Mouse (Mus musculus) inflammation-experienced regulatory T-cells, adult 6 months (primary cell): ENCODE measurements at regions not wholly inside any gene's neighbourhood (a gene's known extent, or its start where the extent isn't known, plus 50 kb on each side); places are given as distances from the start of the nearest gene placed in this dataset.

Experiments
- ATAC-seq: one replicate; pipeline ENCODE4 v1.8.0; 2017

DNA sequence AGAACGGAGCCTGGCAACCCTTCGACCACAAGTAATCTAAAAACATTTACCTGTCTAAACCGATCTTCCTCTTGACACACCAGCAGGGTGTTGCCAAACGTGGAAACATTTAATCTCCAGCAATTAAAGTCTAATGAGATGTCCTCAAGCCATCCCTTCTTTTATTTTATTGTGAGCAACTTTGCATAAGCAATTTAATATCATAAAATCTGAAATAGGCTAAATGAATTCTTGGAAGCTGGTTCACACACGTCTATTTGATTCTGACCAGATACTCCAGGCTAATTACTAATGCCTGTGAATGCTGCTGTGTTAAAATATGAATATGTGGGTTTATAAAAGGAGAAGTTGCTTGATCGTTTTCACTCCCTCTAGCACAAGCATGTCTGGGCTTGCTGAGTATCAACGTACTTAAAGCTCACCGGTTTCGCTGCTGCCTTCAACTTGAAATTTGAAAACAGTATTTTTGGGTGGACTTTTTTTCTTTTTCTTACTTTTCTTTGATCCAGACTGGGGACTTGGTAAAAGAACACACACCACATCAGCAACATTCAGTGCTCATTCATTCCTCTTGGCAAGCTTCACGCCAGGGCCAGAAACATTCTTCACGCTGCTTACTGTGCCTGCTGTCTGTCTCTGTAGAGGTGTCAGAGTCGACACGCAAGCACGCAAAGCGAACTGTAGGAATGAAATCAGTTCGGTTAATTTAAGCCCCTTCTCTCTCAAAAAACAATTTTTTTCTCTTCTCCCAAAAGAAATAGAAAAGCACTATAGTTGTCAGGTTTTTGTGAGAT, 194.4 kb downstream of the Npr3 start:
- no peak for ATAC-seq

DNA sequence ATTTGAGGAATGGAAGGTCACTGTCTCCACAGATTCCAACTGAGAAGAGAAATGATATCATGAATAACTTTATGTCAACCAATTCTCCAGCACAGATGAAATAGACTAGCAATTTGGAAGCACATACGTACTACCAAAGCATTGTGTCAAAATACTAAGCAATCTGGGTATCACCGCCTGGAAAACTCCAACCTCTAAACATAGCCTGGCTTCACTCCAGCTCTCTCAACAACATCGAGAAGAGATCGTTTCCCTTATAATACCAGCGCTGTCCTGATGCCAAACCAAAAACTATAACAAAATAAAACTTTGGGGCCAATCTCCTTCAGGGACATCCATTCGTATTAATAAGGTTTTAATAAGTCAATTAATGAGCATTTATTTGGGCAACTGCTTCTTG, 205.8 kb downstream of the Npr3 start:
- ATAC-seq: no peak

DNA sequence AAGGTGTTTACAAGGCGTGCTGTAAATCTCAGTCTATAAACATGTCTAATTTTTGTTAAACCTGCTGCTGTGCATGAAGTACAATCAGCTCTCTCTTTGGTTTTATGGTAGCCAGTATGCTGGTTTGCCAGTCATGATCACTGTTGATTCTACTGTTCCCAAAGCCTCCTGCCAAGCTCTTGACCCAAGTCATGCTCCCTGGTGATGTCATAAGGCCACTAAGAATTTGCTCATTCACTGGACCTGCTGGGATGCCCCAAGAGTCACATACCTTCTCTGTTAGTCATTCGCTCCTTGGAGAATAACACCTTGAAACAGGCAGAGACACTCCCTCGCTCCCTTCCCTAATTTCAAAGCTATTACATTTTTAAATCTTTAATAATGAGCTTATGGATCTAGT, 207.2 kb downstream of the Npr3 start:
- no peak for ATAC-seq

DNA sequence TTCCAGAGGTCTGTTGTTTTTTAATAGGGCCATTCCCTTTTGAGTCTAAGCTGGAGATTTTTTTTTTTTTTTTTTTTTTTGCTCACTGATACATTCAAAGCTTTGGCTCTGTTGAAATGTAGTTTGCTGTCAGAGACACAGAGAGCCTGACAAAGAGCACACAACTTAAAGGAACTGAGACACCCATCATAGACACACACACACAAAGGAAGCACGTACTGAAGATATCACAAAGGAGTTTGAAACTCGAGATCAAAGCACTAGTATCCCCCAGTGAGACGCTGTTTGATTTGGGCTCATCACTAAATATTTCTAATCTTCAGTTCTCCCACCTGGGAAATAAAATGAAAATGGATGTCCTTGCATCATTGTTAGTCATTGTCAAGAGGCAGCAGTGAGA, 210.0 kb downstream of the Npr3 start:
- no peak for ATAC-seq

DNA sequence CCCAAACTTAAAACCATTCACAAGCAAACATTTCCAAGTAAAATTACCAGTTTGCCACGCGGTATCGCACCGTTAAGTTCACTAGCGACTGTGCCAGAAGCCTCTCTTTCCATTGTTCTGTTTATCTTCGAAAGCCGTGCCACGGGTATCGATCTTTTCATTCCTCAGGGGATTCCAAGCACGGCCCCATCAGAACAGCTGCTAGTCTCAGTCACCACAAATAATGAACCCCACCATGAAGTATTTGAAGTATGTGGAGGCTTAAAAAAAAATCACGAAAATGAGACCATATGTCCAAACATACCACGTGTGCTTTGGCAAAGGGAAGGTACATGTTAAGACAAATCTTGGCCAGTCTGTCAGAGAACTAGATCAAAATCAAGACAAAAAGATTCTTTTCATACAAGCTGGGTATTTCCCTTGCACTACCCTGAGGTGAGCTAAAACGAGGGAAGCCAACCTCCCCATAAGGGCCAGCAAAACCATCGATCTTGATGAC, 213.3 kb downstream of the Npr3 start:
- ATAC-seq: no peak

DNA sequence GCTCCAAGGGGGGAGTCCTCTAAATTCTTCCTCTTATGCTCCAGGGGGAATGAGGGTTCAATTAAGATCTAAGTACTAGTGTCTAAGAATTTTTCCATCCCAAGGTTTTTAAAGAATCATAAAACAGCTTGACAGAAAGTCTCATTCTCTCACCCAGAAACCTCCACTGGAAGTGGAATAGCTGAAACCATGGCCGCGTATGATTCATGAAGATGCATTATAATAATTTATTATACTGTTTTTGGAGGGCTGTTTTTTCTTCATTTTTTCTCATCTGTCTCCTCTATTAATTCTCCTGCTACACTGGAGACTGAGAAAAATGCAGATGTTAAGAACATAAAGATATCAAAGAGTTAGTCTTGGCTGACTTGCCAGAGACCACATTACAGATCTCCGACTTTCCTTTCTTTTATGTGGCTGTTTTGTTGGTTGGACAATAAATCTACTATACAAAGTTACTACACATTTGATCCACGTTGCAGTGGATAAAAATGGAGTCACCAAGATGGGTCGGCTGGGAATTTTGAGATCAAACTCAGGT, 242.2 kb downstream of the Npr3 start:
- ATAC-seq: no peak

DNA sequence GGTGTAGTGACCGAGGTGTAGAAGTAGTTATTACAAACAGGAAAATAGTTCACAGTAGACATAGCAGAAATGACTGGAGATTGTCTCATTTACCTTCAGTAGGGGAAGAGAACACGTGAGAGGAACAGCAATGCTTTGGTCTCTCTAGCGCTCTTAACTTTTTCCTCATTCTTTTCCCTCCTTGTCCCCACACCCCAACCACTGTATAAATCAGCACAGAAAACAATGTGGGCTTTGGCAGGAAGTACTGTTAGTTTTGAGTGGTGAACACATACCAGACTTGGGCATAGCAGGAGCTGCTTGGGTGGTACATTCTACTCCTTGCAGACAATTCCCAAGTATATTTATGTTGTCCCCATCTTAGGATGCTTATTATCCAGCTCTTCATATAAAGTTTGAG, 251.9 kb downstream of the Npr3 start:
- no peak for ATAC-seq

DNA sequence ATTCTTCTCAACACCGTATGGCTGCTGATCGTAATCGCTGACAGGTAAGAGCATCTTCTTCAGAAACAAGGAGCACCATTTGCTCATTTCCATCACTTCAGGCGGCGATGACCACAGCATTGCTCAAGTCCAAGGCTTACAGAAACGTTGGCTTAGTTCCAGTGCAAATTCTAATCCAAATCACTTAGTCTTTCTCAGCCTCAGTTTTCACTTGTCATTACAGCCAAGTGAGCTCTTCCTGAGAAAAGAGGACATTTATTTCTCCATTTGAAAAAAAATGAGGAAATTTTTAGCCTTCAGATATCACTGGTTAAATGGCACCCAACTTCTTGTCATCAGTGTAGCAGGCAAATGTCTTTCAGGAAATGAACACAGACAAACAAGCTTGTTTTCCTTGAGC, 246.8 kb upstream of the Tars start:
- no peak for ATAC-seq

DNA sequence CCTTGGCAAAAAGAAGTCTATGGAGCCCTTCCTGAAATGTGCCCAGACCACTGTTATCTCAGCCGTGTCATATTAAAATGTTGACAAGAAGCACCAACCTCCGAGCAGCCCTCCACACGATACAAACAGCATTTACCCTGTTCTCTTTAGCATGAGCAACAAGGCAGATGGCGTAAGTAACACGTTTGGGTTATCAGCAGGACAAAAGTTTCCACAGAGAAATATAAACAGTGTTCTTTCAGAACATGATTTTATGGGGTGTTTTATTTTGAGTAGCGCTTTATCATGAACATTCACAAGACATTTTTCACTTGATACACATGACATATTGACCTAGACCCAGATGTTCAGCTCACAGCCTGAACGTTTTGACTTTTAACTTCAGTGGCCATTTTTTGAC, 245.3 kb upstream of the Tars start:
- no peak for ATAC-seq

DNA sequence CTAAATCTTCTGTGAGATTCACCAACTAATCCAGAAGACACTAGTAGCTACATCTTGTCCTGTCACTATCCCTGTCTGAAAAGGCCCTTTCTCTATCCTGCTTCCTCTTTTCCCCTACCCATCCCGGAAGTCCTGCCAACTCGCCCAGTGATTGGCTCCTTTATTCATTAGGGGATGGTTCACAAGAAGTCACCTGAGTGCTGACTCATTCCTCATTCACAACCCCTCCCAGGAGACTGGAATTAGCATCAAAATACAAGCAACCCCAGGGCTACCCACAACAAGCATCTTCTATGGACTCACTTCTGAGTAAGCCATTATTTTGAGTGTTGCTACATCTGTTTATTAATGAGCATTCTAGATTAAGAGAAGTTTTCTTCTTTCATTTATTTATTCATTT, 231.2 kb upstream of the Tars start:
- ATAC-seq: no peak

DNA sequence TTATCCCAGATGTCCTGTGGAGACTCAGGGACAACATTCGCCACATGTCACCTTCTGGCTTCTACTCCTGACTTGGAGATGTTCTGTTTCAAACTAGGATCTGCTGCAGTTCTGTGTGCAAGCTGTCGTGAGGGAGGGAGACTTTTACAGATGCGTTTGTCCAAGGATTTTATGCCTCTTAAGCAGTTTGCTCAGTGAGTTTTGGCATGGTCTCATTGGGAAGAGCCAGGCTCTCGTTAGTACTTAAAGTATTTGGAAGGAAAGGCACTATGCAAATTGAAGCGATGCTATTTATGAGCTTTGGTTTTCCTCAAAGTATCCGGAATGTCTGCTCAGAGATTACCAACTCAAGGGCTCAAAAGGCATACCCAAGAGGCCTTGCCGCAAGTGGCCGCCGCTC, 227.0 kb upstream of the Tars start:
- ATAC-seq: no peak

DNA sequence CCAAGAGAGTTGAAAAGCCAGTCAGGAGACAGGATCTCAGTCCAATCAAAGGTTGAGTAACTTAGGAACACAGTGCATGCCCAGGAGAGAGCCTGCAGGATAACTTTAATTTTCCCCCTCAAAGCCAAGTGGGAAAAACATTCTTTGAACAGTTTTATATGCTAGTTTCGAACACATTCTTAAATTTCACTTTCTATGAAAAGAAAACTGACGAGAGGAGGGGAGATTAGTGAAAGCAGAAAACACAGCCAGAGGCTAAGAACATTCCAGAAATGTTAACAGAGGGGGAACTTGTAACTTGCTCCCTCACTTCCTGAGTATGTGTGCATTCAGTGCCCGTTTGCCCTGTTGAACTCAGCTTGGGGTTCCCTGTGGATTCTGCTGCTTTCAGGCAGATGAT, 213.0 kb upstream of the Tars start:
- ATAC-seq: no peak

DNA sequence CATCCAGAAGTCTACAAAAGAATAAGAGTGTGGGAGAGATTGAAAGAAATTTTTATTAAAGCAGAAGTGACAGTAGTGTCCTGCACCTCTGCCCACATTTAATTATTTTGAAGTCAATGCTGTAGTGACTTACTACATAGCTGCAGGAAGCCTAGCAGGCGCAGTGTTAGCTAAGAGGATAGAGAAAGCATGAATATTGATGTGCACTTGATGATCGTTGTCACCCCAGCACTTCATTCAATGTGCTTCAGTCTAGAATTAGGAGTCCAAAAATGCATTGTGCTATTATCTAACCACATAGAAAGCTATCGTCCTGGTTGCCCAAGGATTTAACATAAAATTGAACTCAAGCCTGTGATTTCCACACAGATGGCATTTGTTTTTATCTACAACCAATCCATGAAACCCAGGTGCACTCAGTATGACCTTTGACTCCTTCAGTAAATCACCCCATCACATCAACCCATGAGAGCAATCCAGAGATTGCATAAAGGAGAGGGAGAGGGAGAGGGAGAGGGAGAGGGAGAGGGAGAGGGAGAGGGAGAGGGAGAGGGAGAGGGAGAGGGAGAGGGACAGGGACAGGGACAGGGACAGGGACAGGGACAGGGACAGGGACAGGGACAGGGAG, 210.7 kb upstream of the Tars start:
- ATAC-seq: no peak

DNA sequence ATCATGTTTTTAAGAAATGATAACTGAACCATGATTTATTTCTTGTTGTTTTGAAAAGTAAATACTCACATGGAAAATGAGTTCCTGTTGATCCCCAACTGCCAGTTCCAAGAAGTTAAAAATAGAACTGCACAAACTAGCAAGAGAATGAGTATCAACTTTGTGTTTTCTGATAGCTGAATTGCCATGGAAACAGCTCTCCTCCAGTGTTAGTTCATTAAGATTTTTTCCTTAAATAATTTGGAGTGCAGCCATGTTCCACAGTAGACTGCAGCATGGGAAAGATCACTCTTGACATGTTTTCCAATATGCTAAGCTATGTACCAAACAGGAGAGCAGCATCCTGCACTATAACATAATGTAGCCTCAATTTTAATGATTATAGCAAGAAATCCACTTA, 208.0 kb upstream of the Tars start:
- ATAC-seq: no peak

DNA sequence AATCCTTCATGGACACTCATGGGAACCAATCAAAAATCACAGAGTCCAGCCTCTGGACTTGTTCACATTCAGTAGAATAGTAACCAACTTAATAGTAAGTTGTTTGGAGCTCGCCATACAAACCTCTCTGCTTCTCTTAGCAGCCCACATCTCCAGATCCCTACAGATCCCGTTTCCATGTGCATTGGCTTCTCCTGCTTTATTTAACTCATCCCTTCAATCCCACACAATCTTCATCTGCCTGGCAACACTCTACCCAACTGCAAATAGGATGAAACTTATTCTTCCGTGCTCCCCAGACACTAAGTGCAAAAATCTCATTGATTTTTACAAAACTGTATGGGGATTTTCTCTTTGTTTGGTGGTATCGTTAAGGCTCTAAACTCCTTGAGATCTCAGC, 206.2 kb upstream of the Tars start:
- no peak for ATAC-seq

DNA sequence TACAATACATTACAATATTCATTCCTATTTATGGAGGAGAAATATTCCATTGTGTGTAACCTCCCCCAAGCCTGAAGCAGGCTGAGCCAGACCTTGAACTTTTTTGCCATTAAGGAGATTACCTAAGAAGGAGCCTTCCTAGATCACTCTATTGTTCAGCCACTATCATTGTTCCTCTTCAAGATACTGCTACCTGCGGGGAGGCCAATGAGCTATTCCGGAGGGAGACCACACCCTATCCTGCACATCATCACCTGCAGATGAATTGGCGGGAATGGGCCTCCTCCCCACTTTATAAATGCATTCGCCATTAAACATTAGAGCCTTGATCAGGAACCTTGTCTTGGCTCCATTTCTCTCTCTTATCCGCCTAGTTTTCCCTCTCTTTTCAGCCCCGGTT, 197.6 kb upstream of the Tars start:
- no peak for ATAC-seq

DNA sequence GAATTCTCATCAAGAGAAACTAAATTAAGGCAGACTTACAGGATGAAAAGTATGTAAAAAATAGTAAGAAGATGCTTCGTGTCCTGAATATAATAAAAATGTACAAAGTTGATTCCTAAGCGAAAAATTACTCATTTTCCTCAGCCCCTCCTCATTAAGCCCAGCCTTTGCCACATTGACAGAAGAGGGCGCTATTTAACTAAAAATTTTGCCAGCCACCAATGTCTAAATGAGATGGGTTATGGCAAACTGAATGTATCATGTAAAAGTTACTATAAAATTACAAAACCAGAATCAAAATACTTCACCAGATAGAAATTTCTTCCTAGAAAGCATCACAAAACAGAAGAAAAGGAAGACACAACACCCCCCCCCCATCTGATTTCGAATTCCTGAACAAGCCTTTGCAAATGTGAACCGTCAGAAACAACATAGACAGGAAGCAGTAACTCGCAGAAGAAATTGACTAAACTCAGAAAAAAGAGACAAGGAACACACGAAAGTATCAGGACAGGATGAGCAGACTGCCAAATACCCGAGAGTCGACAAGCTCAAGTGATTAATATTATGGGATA, 191.2 kb upstream of the Tars start:
- no peak for ATAC-seq

DNA sequence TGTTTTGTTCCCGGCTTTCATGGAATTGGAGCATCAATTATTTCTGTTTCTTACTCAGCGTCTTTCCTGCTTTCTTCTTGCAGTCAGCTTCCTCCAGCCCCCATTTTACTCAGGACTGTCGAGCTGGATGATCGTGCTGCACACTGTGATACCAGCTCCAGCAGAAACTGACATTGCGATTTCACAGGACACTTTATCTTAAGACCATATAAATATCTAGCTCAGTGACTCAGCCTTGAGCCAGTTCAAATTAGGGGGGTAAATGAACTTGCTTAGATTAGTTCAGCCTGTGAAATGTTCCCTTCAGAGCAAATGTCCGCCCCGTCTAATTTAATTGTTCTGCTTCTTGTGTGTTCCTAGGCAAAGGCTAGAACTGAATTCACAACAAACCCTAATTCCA, 190.3 kb upstream of the Tars start:
- no peak for ATAC-seq

DNA sequence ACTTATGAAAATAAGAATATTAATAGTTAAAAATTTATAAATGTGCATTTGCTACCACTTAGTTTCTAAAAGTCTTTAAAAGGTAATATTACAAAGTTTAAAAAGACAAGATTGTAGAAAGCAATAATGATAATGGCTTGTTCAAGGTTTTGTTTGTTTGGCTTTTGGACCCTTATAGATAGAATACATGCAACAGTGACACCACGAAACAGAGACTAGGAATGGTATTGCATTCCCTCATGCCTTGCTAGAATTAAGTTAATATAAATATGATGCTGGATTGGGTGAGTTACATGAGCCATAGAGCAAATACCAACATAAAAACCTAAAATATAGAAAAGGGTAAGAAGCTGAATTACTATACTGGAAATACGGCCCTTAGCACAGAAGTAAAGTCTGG, 186.9 kb upstream of the Tars start:
- ATAC-seq: no peak

DNA sequence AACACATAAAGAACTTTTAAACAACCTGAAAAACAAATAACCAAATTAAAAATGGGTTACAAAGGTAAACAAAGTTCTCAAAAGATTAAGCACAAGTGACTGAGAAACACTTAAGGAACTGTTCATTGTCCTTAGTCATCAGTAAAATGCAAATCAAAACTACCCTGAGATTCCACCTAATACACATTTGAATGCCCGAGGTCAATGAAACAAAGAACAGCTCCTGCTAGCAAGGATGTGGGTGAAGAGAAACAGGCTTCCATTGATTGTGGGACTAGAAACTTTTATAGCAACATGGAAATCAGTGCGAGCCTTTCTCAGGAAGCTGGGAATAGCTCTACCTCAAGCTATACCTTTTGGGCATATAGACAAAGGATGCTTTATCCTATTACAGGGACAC, 184.7 kb upstream of the Tars start:
- ATAC-seq: no peak

DNA sequence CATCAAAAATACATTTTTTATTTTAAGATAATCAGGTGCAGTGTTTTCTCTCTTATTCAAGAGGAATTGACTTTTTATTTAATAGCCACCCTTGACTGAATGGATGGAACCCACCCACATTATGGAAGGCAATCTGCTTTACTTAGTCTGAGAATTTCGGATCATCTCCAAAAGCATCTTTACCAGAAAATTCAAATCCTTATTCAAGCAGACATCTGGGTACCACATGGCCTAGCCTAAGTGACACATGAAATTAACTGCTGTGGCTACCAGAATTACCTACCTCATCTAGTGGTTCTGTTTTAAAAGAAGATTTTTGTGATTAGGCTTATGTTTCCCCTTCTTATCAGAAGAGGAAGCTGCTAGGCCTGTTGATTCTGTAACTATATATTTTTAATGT, 178.9 kb upstream of the Tars start:
- no peak for ATAC-seq

DNA sequence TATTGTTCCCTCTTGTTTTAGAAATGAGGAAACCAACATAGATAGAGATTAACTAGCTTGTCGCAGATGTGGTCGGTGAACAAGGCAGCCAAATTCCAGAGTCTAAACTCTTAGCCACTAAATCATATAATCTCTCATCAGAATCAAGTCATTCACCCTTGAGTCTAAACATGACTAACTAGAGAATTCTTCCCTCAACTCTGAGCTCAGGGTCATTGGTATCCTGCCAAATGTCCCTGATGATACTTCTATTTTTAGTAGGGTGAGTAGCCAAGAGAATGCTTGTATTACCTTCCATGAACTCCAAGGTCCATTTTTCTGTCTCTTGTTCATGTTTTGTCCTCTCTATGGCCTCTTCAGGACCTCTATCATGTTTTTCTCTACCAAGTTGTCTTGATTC, 174.9 kb upstream of the Tars start:
- no peak for ATAC-seq

DNA sequence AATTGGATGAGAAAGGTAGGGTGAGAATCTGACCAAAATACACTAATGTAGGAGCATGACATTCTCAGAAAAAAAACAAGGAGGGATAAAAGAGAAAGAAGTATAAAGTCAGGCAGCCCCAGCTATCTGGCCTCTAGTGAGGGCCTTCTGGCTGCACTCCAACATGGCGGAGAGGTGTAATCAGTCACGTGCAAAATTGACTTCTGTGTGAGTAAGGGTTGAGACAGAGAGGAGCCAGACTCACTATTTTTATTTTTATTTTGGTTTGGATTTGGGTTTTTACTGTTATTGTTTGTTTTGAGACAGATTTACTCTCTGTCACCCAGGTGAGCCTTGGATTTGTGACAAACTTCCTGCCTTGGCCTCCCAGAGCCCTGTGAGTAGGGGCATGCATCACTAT, 174.0 kb upstream of the Tars start:
- no peak for ATAC-seq

DNA sequence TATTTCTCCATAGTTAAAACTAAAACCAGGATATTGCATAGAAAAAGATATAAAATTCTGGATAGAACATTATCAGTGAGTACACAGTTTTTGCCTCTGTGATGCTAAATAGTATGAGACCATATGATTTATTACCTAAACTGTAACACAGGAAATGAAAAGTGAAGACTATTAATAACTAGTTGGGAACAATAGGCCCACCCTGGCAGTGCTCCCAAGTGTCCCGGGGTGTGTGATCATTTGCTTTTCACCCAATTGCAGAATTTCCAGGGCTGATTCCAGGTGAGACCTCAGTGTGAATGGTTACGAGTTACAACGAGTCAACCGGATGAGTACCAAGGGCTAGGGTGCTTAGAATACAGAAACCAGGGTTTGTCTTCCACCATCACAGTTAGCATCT, 172.6 kb upstream of the Tars start:
- ATAC-seq: no peak
